Mouse (Mus musculus) layer of hippocampus, adult 8-10 months (tissue): ENCODE measurements around the gene Pdgfb. TPM values are rescaled to one million over a fixed set of nuclear protein-coding genes. Genes with fewer than 3 reads are reported as not detected.

Experiments used
- DNase-seq, 2 experiments: peaks; one replicate each; pipeline ENCODE4 v3.0.0; 2022; ENCODE audit warnings: low spot score in 2 of 2
- microRNA-seq, 2 experiments: library from miRNA; unstranded; fragments of <30 nt; microRNA quantifications; one replicate each; pipeline ENCODE4 v1.2.0; 2022
- total RNA-seq, 4 experiments: library from RNA; stranded (reverse); gene quantifications; 2 replicates each; pipeline ENCODE4 v1.2.4; 2022

Pdgfb gene
- total RNA-seq, 4 experiments from 2014 or later: 30.3 to 38.4 (median 34.6) TPM

DNA sequence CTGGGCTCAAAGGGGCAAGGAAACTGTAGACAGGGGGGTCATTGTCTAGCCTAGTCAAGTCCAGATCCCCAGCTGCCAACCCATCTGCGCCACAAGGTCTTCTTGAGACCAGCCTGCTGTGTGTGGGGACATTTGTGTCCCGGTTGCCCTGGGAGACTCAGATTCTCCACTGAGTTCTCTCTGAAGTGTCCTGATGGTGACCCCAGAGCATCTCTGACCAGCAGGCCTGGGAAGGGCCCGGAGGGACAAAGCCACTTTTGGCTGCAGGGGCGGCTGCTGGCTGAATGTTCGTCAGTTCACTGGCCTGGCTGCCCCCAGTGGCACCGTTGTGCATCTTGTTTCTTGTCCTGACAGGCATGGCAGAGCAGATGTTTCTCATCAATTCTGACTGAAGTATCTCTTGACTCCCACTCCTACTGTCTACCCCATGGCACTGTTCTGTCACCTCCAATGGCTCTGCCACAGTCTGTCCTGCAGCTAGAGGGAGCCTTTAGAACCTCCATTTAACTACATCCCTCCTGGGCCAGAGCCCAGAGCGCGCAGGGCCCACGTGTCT, 53.3 kb downstream of the Pdgfb start:
- no peak for DNase-seq

DNA sequence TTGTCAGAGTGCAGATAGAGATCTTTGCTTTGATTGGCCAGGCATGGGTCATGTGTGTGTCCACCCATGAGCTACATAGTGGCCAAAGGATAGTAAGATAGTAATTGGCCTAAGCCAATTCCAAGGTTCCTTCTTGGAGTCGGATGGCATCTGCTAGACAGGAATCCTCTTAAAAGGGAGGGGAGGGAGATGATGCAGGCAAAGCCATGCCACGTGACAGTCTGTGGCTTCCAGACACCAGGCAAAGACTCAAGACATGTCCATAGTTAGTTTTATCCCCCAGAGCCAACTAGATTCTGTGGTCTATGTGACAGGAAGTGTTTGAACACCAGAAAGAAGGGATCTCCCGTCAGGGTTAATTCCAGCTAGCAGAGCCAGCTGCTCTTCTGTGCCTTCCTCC, 56.4 kb downstream of the Pdgfb start:
- no peak for DNase-seq

DNA sequence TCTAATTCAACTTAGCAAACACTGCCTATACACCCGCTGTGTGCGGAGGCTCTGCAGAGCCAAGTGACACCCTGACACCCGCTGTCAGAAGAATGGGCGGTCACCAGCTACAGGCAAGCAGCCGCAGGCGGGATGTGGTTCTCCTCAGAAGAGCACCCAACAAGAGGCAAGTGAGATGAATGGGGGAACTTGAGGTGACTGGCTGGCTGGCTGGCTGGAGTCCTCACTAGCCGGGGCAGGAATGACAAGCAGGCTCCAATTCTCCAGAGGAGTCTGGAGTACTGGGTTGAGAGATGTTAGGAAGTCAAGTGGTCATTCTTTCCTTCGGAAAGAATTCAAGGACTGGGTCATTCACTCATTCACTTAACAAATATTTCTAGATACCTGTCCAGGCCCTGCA, 58.2 kb downstream of the Pdgfb start:
- DNase-seq: no peak

DNA sequence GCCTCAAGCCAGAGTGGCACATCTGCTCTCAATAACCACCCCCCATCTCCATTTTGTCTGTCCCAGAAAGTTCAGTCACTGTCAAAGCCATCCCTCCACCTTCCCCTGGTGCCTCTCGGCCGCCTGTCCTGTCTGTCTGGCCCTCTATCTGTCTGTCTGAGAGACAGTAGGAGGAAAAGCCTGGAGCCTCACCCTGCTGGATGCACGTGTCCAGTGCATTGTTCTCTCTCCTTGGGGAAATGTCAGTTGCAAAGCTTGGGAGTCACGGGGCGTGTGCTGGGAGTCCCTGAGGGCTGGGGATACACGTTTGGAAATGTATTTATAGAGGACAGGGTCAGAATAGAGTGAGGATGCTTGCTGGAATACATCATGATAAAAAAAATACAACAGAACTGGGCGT, 61.3 kb downstream of the Pdgfb start:
- DNase-seq: no peak

DNA sequence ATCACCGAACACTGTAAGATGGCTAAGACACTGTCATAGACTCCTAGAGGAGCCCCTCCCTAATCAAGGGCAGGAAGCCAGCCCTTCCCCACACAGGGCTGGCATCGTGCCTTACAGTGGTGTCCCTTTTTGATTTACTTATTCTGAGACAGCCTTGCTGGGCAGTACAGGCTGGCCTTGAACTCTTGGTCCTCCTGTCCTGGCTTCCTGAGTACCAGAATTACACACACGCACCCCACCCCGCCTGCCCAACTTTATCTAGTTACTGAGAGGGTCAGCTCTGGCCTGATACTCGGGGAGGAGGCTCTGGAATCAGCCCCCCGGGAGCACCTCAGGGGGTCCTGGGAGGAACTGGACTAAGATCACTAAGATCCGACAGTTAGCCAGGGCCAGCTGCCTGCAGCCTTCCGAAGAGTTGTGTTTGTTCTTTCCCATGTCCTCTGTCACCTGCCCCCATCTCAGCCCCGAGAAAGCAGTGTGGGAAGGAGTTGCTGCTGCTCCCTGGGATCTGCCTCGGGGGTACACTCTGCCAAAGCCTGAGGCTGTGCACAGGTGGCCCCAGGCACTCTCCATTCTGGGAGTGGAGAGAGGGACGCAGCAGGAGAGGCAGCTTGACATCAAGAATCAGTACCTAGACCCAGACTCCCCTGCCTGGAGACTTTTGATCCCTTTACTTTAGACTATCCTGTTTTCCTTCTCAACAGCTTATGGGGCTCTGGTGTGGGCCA, 62.1 kb downstream of the Pdgfb start:
- no peak for DNase-seq

DNA sequence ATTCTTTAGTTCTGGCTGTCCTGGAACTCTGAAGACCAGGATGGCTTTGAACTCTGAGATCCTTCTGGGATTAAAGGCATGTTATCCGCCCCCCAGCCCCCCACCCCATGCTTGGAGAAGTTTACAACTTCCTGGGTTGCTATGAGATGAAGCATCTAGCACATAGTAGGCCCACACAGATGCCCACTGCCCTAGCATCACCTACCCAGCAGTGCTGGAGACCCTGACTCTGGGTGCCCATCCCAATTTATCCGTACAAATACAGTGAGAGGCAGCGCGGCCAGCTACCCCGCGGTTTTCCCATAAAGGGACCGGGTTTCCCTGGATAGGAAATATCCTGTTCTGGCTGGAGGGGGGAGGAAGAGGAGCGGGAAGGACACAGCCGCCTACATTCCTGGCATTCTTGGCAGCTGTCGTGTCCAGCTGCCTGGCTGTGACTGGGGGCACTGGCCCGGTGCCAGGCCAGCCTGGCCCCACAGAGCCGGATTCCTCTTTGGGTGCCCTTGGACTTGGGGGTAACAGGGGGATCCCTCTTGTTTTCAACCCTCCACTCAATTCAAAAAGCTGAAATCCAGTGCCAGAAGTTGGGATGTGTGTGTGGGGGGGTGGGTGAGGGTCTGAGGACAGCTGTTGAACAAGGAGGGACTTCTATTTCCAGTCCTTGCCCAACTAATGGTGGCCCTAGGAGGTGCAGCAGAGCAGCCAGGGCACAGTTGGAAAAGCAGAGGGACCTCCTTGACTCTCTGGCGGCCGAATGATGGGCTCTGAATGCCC, 62.9 kb downstream of the Pdgfb start:
- no peak for DNase-seq

DNA sequence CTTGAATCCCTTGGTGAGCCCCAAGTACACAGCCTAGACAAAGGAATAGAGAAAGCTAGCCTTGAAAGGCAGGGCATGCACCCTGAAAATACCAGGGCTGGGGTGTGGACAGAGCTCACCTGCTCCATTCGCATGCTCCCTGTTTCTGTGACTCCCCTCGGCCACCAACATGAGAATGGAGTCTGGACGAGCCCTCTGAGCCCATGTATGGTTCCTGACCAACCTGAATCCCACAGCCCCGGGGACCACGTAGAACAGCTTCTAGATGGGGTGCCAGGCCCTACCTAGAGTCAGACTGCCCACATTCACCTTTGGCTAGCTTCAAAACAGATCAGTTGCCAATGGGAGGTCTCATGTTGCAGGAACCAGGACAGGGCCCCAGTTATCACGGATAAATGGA, 63.6 kb downstream of the Pdgfb start:
- DNase-seq: no peak

DNA sequence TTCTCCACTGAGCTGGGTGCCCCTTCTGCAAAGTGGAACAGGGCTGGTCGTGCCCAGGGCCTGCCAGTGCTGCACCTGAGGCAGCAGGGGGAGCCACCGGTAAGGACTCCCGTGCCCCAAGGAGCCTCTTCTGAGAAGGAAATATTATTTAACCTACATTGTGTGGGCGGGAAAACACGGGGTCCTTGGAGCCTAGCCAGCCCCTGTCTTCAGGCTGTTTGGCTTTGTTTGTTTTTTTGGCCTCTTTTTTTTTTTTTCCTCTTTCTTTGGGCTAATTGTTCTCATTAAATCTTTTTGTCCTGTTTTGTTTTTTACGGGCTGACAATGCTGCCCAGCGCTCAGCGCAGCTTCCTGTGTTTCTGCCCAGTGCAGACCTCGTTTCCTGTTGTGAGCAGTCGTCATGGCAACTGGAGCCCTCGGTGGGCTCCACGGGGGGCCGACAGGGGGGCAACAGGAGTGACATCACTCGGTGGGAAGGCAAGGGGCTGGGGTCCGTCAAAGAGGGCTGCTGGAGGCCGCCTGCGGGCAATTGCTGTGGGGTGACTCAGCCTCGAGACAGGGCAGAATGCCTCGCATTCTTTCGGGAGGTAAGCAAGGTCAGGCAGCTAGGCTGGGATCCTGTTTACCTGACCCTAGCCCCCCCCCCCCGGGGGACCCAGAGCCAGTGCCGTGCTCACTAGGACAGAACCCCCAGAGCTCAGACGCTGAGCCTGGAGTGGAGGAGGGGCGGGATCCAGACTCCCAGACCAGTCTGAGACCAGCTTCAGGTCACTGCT, 64.3 kb downstream of the Pdgfb start:
- DNase-seq: no peak

DNA sequence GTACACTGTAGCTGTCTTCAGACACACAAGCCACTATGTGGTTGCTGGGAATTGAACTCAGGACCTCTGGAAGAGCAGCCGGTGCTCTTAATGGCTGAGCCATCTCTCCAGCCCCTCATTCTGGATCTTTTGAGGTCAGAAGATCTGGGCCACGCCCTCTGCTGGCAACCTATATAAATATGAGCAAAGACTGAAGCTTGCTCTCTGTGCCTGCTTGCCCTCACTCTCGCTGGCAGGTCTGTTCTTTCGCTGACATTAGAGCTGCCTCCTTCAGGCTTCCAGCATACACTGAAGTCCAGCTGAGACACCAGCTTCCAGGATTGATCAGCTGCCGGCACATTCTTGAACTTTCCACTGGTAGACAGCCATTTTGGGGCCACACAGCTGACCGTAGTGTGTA, 67.1 kb downstream of the Pdgfb start:
- DNase-seq: no peak

DNA sequence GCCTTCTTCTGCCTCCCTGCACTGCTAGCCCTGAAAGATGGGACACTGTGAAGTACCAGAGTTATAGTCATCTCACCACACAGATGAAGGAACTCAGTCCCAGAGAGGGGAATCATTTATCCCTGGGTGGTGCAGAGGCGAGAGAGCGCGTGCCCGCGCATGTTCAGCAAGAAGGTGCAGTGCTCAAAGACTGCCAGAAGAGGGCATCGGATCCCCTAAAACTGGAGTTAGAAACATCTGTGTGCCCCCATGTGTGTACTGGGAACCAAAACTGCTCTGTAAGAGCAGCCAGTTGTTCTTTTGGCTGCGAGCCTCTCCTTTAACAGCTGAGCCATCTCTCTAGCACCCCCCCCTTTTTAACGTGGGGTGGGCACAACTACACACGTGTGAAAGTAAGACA, 68.0 kb downstream of the Pdgfb start:
- DNase-seq: no peak

DNA sequence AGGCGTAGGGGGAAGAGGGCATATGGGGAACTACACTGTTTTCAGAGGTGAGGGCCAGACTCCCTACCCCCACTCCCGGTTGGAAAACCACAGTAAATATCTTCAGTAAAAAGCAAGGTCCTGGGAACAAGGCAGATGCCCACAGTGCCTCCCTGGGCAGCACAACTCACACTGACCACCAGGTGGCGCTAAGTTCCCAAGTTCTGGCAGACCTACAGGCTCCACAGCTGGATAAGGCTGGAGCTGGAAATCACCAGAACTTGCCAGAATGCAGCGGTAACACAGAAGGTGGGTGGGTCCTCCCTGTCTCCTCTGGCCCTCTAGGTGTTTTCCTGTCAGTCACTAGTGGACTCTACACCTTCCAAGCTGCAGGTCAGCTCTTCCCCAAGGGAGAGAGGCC, 68.8 kb downstream of the Pdgfb start:
- peak; percentile 78 to 88 for DNase-seq

Small RNA genes lying within 50 kb of the gene (microRNA-seq; reads per million reads assigned to microRNA genes)
- 1.3 to 1.5 reads per million in 2 experiments for gene Mir7213

Other genes with a start within 250 kb of the Pdgfb start
- gene Dnal4, start 237.1 kb downstream of the Pdgfb start, total RNA-seq: 10 to 100 TPM; 45.6 to 58.6 (median 54.5) TPM
- gene Nptxr, start 210.2 kb downstream of the Pdgfb start, total RNA-seq: 100 to 1,000 TPM; 637 to 711 (median 646) TPM
- 10 to 100 TPM in 2 of 4 experiments, 1 to 10 TPM in 2; 2.8 to 19.9 (median 12.1) TPM for gene Npcd, start 180.7 kb downstream of the Pdgfb start, total RNA-seq
- 100 to 1,000 TPM; 261 to 307 (median 292) TPM for gene Cbx6, start 180.3 kb downstream of the Pdgfb start, total RNA-seq
- gene Apobec3, start 123.3 kb downstream of the Pdgfb start, total RNA-seq: 10 to 100 TPM in 2 of 4 experiments, 1 to 10 TPM in 2; 5.3 to 11.9 (median 8.3) TPM
- gene Cbx7, start 43.9 kb downstream of the Pdgfb start, total RNA-seq: 10 to 100 TPM; 46.0 to 62.9 (median 52.2) TPM
- gene Syngr1, start 76.4 kb upstream of the Pdgfb start, total RNA-seq: 100 to 1,000 TPM; 383 to 406 (median 399) TPM
- 100 to 1,000 TPM; 431 to 611 (median 527) TPM for gene Rpl3, start 76.9 kb upstream of the Pdgfb start, total RNA-seq
- gene Tab1, start 118.2 kb upstream of the Pdgfb start, total RNA-seq: 10 to 100 TPM; 27.3 to 29.5 (median 29.0) TPM
- gene Mgat3, start 158.7 kb upstream of the Pdgfb start, total RNA-seq: 100 to 1,000 TPM; 112 to 115 (median 114) TPM
- gene Mief1, start 219.0 kb upstream of the Pdgfb start, total RNA-seq: 10 to 100 TPM; 27.6 to 34.5 (median 32.5) TPM
- gene AC140267.1, start 220.9 kb upstream of the Pdgfb start, total RNA-seq: 10 to 100 TPM in 3 of 4 experiments, 1 to 10 TPM in 1; 7.2 to 42.3 (median 29.6) TPM
- 100 to 1,000 TPM in 2 of 4 experiments, 10 to 100 TPM in 2; 97.7 to 104 (median 99.8) TPM for gene Atf4, start 240.2 kb upstream of the Pdgfb start, total RNA-seq
- 10 to 100 TPM; 29.9 to 41.0 (median 34.0) TPM for gene Rps19bp1, start 249.3 kb upstream of the Pdgfb start, total RNA-seq